Mouse (Mus musculus): ENCODE results near the gene Thap11.

GRCm38 (mm10) chr8:105889756-105890465, 35.0 kb downstream of the Thap11 start:
- TF ChIP-seq POLR2A (IDR thresholded peaks at IDR 0.05; ENCODE audit: low read depth, low read length): no peak
- TF ChIP-seq CTCF (IDR thresholded peaks at IDR 0.05; ENCODE audit: borderline replicate concordance, insufficient read depth, low read length): no peak
